Mouse (Mus musculus): ENCODE measurements around the gene Dgkg.

- TF ChIP-seq CTCF (IDR thresholded peaks at IDR 0.05; ENCODE audit: control insufficient read depth, insufficient read depth, low read length), result no peak
- TF ChIP-seq POLR2A (IDR thresholded peaks at IDR 0.05; ENCODE audit: borderline replicate concordance, control insufficient read depth, low read depth, low read length), result no peak
Observed at GRCm38 (mm10) chr16:22495259-22495658, 161.8 kb downstream of the Dgkg start.
